ENCODE assay signal across 10 mouse cellular contexts in the genomic region with DNA sequence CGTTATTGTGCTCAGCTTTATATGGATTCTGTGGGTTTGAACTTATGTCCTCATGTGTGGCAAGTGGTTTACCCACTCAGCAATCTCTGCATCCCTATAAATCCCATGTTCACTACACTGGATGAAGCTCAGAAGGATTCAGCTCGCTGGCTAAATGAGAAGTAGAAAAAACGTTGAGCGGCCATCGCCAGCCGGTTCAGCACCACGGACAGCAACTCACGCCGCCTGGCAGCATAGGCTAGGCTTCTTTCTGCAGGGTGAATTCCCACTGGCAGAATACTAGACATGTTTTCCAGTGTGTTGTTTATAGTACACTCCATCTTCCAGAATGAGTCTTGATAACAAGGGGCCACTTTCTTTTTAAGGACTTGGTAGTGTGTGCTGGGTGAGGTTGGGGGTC.
DNase-seq lines count a peak whose midpoint lies in the region; ATAC-seq lines count a peak whose summit lies in the region.
"Had no signal": no experiment of that assay in that cellular context is flagged by ENCODE, and none has a peak within 500 bp of the region (broad histone marks: within the 10 kb centered on the region; RNA-seq: fewer than 3 reads in every experiment).

No protein-coding gene starts in this region.

- WGBS in forebrain, embryonic 11.5 days, result 13% methylated on average over 9 of the region's 9 CpGs
- WGBS in forebrain, embryonic 12.5 days, result 8% methylated on average over 9 of the region's 9 CpGs
- WGBS in neural tube, embryonic 15.5 days, result 8% methylated on average over 9 of the region's 9 CpGs

- no peaks in the 10 kb centered on the region for H3K36me3 ChIP-seq in forebrain, embryonic 11.5 days (ENCODE audit: control insufficient read depth, insufficient read depth, low read length)
- H3K36me3 ChIP-seq in forebrain, embryonic 12.5 days (replicated peaks), result no peaks in the 10 kb centered on the region
- no peaks in the 10 kb centered on the region for H3K36me3 ChIP-seq in neural tube, embryonic 15.5 days
- H3K36me3 ChIP-seq: embryonic facial prominence, embryonic 13.5 days had no signal

- DNase-seq in forebrain, embryonic 11.5 days (ENCODE audit: low spot score), result peak; percentile 88
- peak; percentile 76 for DNase-seq in neural tube, embryonic 10.5 days (ENCODE audit: extremely low spot score, low spot score)
- peak; percentile 64 for DNase-seq in gastrocnemius, postnatal 10 days
- DNase-seq in lung, postnatal 4 days, result peak; percentile 37 to 56
- no peak for DNase-seq in left cerebral cortex, postnatal 25 days (ENCODE audit: low spot score in 2 of 2)
- DNase-seq in cerebellum, adult 11 months, result no peak

- no peaks in the 10 kb centered on the region for H3K27me3 ChIP-seq in forebrain, embryonic 11.5 days (ENCODE audit: control insufficient read depth, insufficient read depth, low read length)
- H3K27me3 ChIP-seq in forebrain, embryonic 12.5 days, result no peaks in the 10 kb centered on the region
- H3K27me3 ChIP-seq in neural tube, embryonic 15.5 days (replicated peaks), result no peaks in the 10 kb centered on the region

- no peak for ATAC-seq in forebrain, embryonic 11.5 days (replicated peaks; ENCODE audit: low FRiP score)
- no peak for ATAC-seq in forebrain, embryonic 12.5 days (ENCODE audit: low FRiP score)
- ATAC-seq in neural tube, embryonic 15.5 days (ENCODE audit: low FRiP score), result no peak

- no peak overlapping the region for H3K4me2 ChIP-seq in forebrain, embryonic 11.5 days (ENCODE audit: low read depth, low read length, severe bottlenecking)
- no peak overlapping the region for H3K4me2 ChIP-seq in forebrain, embryonic 12.5 days
- H3K4me2 ChIP-seq in neural tube, embryonic 15.5 days, result no peak overlapping the region
- H3K4me2 ChIP-seq: embryonic facial prominence, embryonic 13.5 days had no signal

- no peak overlapping the region for H3K4me3 ChIP-seq in forebrain, embryonic 11.5 days (ENCODE audit: low read depth, low read length)
- H3K4me3 ChIP-seq in forebrain, embryonic 12.5 days (replicated peaks), result no peak overlapping the region
- H3K4me3 ChIP-seq in neural tube, embryonic 15.5 days (replicated peaks), result no peak overlapping the region
- H3K4me3 ChIP-seq: embryonic facial prominence, embryonic 13.5 days had no signal

- intact Hi-C loops in left cerebral cortex, postnatal 25 days (cut with DNase I), result no loop called here

- H3K27ac ChIP-seq in forebrain, embryonic 11.5 days (ENCODE audit: low read depth, low read length), result no peak overlapping the region
- H3K27ac ChIP-seq in forebrain, embryonic 12.5 days, result no peak overlapping the region
- H3K27ac ChIP-seq in neural tube, embryonic 15.5 days (replicated peaks), result no peak overlapping the region
- H3K27ac ChIP-seq: embryonic facial prominence, embryonic 13.5 days; liver, embryonic 14.5 days had no signal

- no peak overlapping the region for H3K9ac ChIP-seq in forebrain, embryonic 11.5 days (ENCODE audit: low read length)
- H3K9ac ChIP-seq in forebrain, embryonic 12.5 days, result no peak overlapping the region
- no peak overlapping the region for H3K9ac ChIP-seq in neural tube, embryonic 15.5 days (replicated peaks)
- H3K9ac ChIP-seq: embryonic facial prominence, embryonic 13.5 days; liver, embryonic 14.5 days had no signal

- H3K9me3 ChIP-seq in forebrain, embryonic 11.5 days (ENCODE audit: control insufficient read depth, low read length), result no peaks in the 10 kb centered on the region
- H3K9me3 ChIP-seq in forebrain, embryonic 12.5 days, result no peaks in the 10 kb centered on the region
- no peaks in the 10 kb centered on the region for H3K9me3 ChIP-seq in neural tube, embryonic 15.5 days (replicated peaks)
- H3K9me3 ChIP-seq: embryonic facial prominence, embryonic 13.5 days had no signal

- no peaks in the 10 kb centered on the region; the same call in 1 of the 2 replicates for H3K4me1 ChIP-seq in forebrain, embryonic 11.5 days (replicated peaks; ENCODE audit: control insufficient read depth, insufficient read depth, low read length)
- peaks cover 15% of the 10 kb centered on the region for H3K4me1 ChIP-seq in forebrain, embryonic 12.5 days
- peaks cover 14% of the 10 kb centered on the region for H3K4me1 ChIP-seq in neural tube, embryonic 15.5 days
- H3K4me1 ChIP-seq: embryonic facial prominence, embryonic 13.5 days had no signal

Comparison
In these comparisons a context has a peak if more than half of its experiments do, and no peak if none do; other contexts are left out.
1. DNase-seq: peak in forebrain, embryonic 11.5 days (single experiment), neural tube, embryonic 10.5 days (single experiment), gastrocnemius, postnatal 10 days (single experiment) and lung, postnatal 4 days (2 of 2); none in left cerebral cortex, postnatal 25 days (0 of 2) and cerebellum, adult 11 months (single experiment).